Mouse (Mus musculus): ENCODE measurements around the gene Tmem109. TPM values are rescaled to one million over a fixed set of nuclear protein-coding genes. Genes with fewer than 3 reads are reported as not detected.
A peak's percentile ranks its signal among the peaks of the same experiment; 100 is the strongest.

Tmem109 gene
- polyA plus RNA-seq, 1 experiment from 2014 or later = 50.7 TPM

- WGBS = 82% methylated on average over 15 of the region's 15 CpGs
- H3K4me1 ChIP-seq (ENCODE audit: control insufficient read depth, insufficient read depth, low read depth, low read length) = no peaks in the 10 kb centered on the region
- no peak within 1 kb of the TSS for H3K4me2 ChIP-seq (ENCODE audit: low read length)
- H3K27ac ChIP-seq (ENCODE audit: low read depth, low read length) = no peak within 1 kb of the TSS
- H3K9me3 ChIP-seq (ENCODE audit: control insufficient read depth, low read length) = no peaks in the 10 kb centered on the region; the same call in 1 of the 2 replicates
- H3K36me3 ChIP-seq (ENCODE audit: control insufficient read depth, insufficient read depth, low read length) = no peaks in the 10 kb centered on the region
- no peak for ATAC-seq
- no peak within 1 kb of the TSS for H3K4me3 ChIP-seq (ENCODE audit: low read length)
- H3K9ac ChIP-seq (ENCODE audit: low read depth, low read length) = no peak within 1 kb of the TSS
- no peaks in the 10 kb centered on the region for H3K27me3 ChIP-seq (replicated peaks; ENCODE audit: control insufficient read depth, insufficient read depth, low read length)
Measured at GRCm38 (mm10) chr19:10839010-10839892, 42.5 kb downstream of the Tmem109 start, which contains the start of gene Slc15a3. Gene Slc15a3 (plus strand): TSS chr19:10839727.

GRCm38 (mm10) chr19:10835671-10836070 lies 46.1 kb downstream of the Tmem109 start:
- Histone ChIP-seq H3K4me2 (ENCODE audit: low read length) (no peak overlapping the region), H3K27me3 (replicated peaks; ENCODE audit: control insufficient read depth, insufficient read depth, low read length) (no peaks in the 10 kb centered on the region), H3K9ac (ENCODE audit: low read depth, low read length) (no peak overlapping the region), H3K36me3 (ENCODE audit: control insufficient read depth, insufficient read depth, low read length) (no peaks in the 10 kb centered on the region), H3K4me1 (ENCODE audit: control insufficient read depth, insufficient read depth, low read depth, low read length) (no peaks in the 10 kb centered on the region), H3K4me3 (ENCODE audit: low read length) (no peak overlapping the region), H3K27ac (ENCODE audit: low read depth, low read length) (no peak overlapping the region), H3K9me3 (ENCODE audit: control insufficient read depth, low read length) (no peaks in the 10 kb centered on the region; the same call in 1 of the 2 replicates)
- ATAC-seq = no peak
- WGBS = 70% methylated on average over 3 of the region's 3 CpGs

GRCm38 (mm10) chr19:10833611-10834010 lies 48.2 kb downstream of the Tmem109 start:
- no peaks in the 10 kb centered on the region for H3K27me3 ChIP-seq (replicated peaks; ENCODE audit: control insufficient read depth, insufficient read depth, low read length)
- H3K9ac ChIP-seq (ENCODE audit: low read depth, low read length) = no peak overlapping the region
- no peaks in the 10 kb centered on the region for H3K4me1 ChIP-seq (ENCODE audit: control insufficient read depth, insufficient read depth, low read depth, low read length)
- 74% methylated on average over 3 of the region's 3 CpGs for WGBS
- no peak for ATAC-seq
- H3K4me3 ChIP-seq (ENCODE audit: low read length) = no peak overlapping the region
- no peak overlapping the region for H3K4me2 ChIP-seq (ENCODE audit: low read length)
- H3K36me3 ChIP-seq (ENCODE audit: control insufficient read depth, insufficient read depth, low read length) = no peaks in the 10 kb centered on the region
- no peaks in the 10 kb centered on the region; the same call in 1 of the 2 replicates for H3K9me3 ChIP-seq (ENCODE audit: control insufficient read depth, low read length)
- no peak overlapping the region for H3K27ac ChIP-seq (ENCODE audit: low read depth, low read length)

GRCm38 (mm10) chr19:10832030-10832429 lies 49.8 kb downstream of the Tmem109 start:
- Histone ChIP-seq H3K4me2 (ENCODE audit: low read length) (no peak overlapping the region), H3K9me3 (ENCODE audit: control insufficient read depth, low read length) (no peaks in the 10 kb centered on the region; the same call in 1 of the 2 replicates), H3K36me3 (ENCODE audit: control insufficient read depth, insufficient read depth, low read length) (no peaks in the 10 kb centered on the region), H3K9ac (ENCODE audit: low read depth, low read length) (no peak overlapping the region), H3K4me1 (ENCODE audit: control insufficient read depth, insufficient read depth, low read depth, low read length) (no peaks in the 10 kb centered on the region), H3K27ac (ENCODE audit: low read depth, low read length) (no peak overlapping the region), H3K4me3 (ENCODE audit: low read length) (no peak overlapping the region), H3K27me3 (replicated peaks; ENCODE audit: control insufficient read depth, insufficient read depth, low read length) (no peaks in the 10 kb centered on the region)
- ATAC-seq = no peak
- WGBS = 76% methylated on average over 3 of the region's 3 CpGs

GRCm38 (mm10) chr19:10831424-10831823 lies 50.4 kb downstream of the Tmem109 start:
- Histone ChIP-seq H3K9me3 (ENCODE audit: control insufficient read depth, low read length) (no peaks in the 10 kb centered on the region; the same call in 1 of the 2 replicates), H3K36me3 (ENCODE audit: control insufficient read depth, insufficient read depth, low read length) (no peaks in the 10 kb centered on the region), H3K9ac (ENCODE audit: low read depth, low read length) (no peak overlapping the region), H3K27ac (ENCODE audit: low read depth, low read length) (no peak overlapping the region), H3K4me1 (ENCODE audit: control insufficient read depth, insufficient read depth, low read depth, low read length) (no peaks in the 10 kb centered on the region), H3K27me3 (replicated peaks; ENCODE audit: control insufficient read depth, insufficient read depth, low read length) (no peaks in the 10 kb centered on the region), H3K4me3 (ENCODE audit: low read length) (no peak overlapping the region), H3K4me2 (ENCODE audit: low read length) (no peak overlapping the region)
- ATAC-seq = 0 out of 2 replicates have a peak, but pooled peaks have one; percentile 27
- 9% methylated on average over 5 of the region's 5 CpGs for WGBS

- no peak for ATAC-seq
- no peaks in the 10 kb centered on the region for H3K27me3 ChIP-seq (replicated peaks; ENCODE audit: control insufficient read depth, insufficient read depth, low read length)
- H3K4me2 ChIP-seq (ENCODE audit: low read length) = no peak within 1 kb of the TSS
- 92% methylated on average over 16 of the region's 16 CpGs for WGBS
- no peaks in the 10 kb centered on the region for H3K9me3 ChIP-seq (ENCODE audit: control insufficient read depth, low read length)
- H3K27ac ChIP-seq (ENCODE audit: low read depth, low read length) = no peak within 1 kb of the TSS
- H3K36me3 ChIP-seq (ENCODE audit: control insufficient read depth, insufficient read depth, low read length) = no peaks in the 10 kb centered on the region
- H3K9ac ChIP-seq (ENCODE audit: low read depth, low read length) = no peak within 1 kb of the TSS
- no peaks in the 10 kb centered on the region for H3K4me1 ChIP-seq (ENCODE audit: control insufficient read depth, insufficient read depth, low read depth, low read length)
- H3K4me3 ChIP-seq (ENCODE audit: low read length) = no peak within 1 kb of the TSS
Measured at GRCm38 (mm10) chr19:10829436-10830175, 52.2 kb downstream of the Tmem109 start, which contains the start of gene Cd6. Gene Cd6 (minus strand): TSS chr19:10830058.

GRCm38 (mm10) chr19:10828321-10828720 lies 53.5 kb downstream of the Tmem109 start:
- Histone ChIP-seq H3K4me2 (ENCODE audit: low read length) (no peak overlapping the region), H3K36me3 (ENCODE audit: control insufficient read depth, insufficient read depth, low read length) (no peaks in the 10 kb centered on the region), H3K9me3 (ENCODE audit: control insufficient read depth, low read length) (no peaks in the 10 kb centered on the region), H3K27me3 (replicated peaks; ENCODE audit: control insufficient read depth, insufficient read depth, low read length) (no peaks in the 10 kb centered on the region), H3K4me3 (ENCODE audit: low read length) (no peak overlapping the region), H3K27ac (ENCODE audit: low read depth, low read length) (no peak overlapping the region), H3K4me1 (ENCODE audit: control insufficient read depth, insufficient read depth, low read depth, low read length) (no peaks in the 10 kb centered on the region), H3K9ac (ENCODE audit: low read depth, low read length) (no peak overlapping the region)
- 93% methylated on average over 5 of the region's 5 CpGs for WGBS
- ATAC-seq = no peak

- Histone ChIP-seq H3K9ac (ENCODE audit: low read depth, low read length) (no peak overlapping the region), H3K27me3 (replicated peaks; ENCODE audit: control insufficient read depth, insufficient read depth, low read length) (no peaks in the 10 kb centered on the region), H3K36me3 (ENCODE audit: control insufficient read depth, insufficient read depth, low read length) (no peaks in the 10 kb centered on the region), H3K4me1 (ENCODE audit: control insufficient read depth, insufficient read depth, low read depth, low read length) (no peaks in the 10 kb centered on the region), H3K4me2 (ENCODE audit: low read length) (no peak overlapping the region), H3K27ac (ENCODE audit: low read depth, low read length) (no peak overlapping the region), H3K9me3 (ENCODE audit: control insufficient read depth, low read length) (no peaks in the 10 kb centered on the region), H3K4me3 (ENCODE audit: low read length) (no peak overlapping the region)
- no peak for ATAC-seq
- WGBS = 92% methylated on average over 7 of the region's 7 CpGs
Measured at GRCm38 (mm10) chr19:10824061-10824460, 57.7 kb downstream of the Tmem109 start.

GRCm38 (mm10) chr19:10822534-10822933 lies 59.3 kb downstream of the Tmem109 start:
- ATAC-seq = no peak

More at GRCm38 (mm10) chr19:10822534-10822933, 59.3 kb downstream of the Tmem109 start:
- Histone ChIP-seq H3K9ac (ENCODE audit: low read depth, low read length) (no peak overlapping the region), H3K27ac (ENCODE audit: low read depth, low read length) (no peak overlapping the region), H3K36me3 (ENCODE audit: control insufficient read depth, insufficient read depth, low read length) (no peaks in the 10 kb centered on the region), H3K4me3 (ENCODE audit: low read length) (no peak overlapping the region), H3K4me1 (ENCODE audit: control insufficient read depth, insufficient read depth, low read depth, low read length) (no peaks in the 10 kb centered on the region), H3K4me2 (ENCODE audit: low read length) (no peak overlapping the region), H3K27me3 (replicated peaks; ENCODE audit: control insufficient read depth, insufficient read depth, low read length) (no peaks in the 10 kb centered on the region), H3K9me3 (ENCODE audit: control insufficient read depth, low read length) (no peaks in the 10 kb centered on the region)
- 99% methylated on average over 4 of the region's 4 CpGs for WGBS
